Mouse (Mus musculus) granulocyte monocyte progenitor cell, adult 5-6 weeks (primary cell): Measurements from ENCODE around the gene Phf11d. TPM values are rescaled to one million over a fixed set of nuclear protein-coding genes. Genes with fewer than 3 reads are reported as not detected.
A peak's percentile ranks its signal among the peaks of the same experiment; 100 is the strongest.
"Not testable (repeated sequence)": the region's sequence is repeated elsewhere in the genome, so short reads cannot be mapped to it uniquely, and the experiment has no call there.

Source experiments
- ATAC-seq: replicated peaks from 2 replicates; pipeline ENCODE4 v1.8.0; 2016; ENCODE audit warnings: mild to moderate bottlenecking, moderate TSS enrichment, inconsistent platforms; ENCODE audit not compliant: poor library complexity, severe bottlenecking
- total RNA-seq, 2 experiments: library from RNA; stranded (forward) in 1 of 2; stranded (reverse) in 1 of 2; fragments of 200-712, 200-1000 nt in 1 of 2; fragments of >200 nt in 1 of 2; fragmentation: Nextera tagmentation in 1 of 2; gene quantifications; 2 replicates each; pipeline ENCODE4 v1.2.3; 2014 to 2017

The Phf11d gene
- total RNA-seq (2014; fragmentation: Nextera tagmentation) = not detected in 2 replicates
- 0.93 and 1.4 TPM in 2 replicates for total RNA-seq (2017)

GRCm38 (mm10) chr14:59365244-59365644 lies at the start of gene Phf11d:
Gene Phf11d (minus strand): TSS chr14:59365470.
- ATAC-seq = peak; percentile 71

- not testable (repeated sequence) for ATAC-seq
Observed at GRCm38 (mm10) chr14:59414979-59415378, 49.7 kb upstream of the Phf11d start.

GRCm38 (mm10) chr14:59396999-59397398 lies 31.7 kb upstream of the Phf11d start:
- ATAC-seq = peak; percentile 98

GRCm38 (mm10) chr14:59395281-59395680 lies 30.0 kb upstream of the Phf11d start, which contains the start of gene Phf11c:
Gene Phf11c (minus strand): TSS chr14:59395381.
- ATAC-seq = no peak

GRCm38 (mm10) chr14:59390181-59390580 lies 24.9 kb upstream of the Phf11d start:
- not testable (repeated sequence) for ATAC-seq

- no peak for ATAC-seq
Observed at GRCm38 (mm10) chr14:59389532-59389931, 24.3 kb upstream of the Phf11d start.

GRCm38 (mm10) chr14:59370348-59371068 lies 5.2 kb upstream of the Phf11d start:
- no peak for ATAC-seq

GRCm38 (mm10) chr14:59366386-59367105 lies 1.3 kb upstream of the Phf11d start:
- no peak for ATAC-seq

- peak; percentile 93 for ATAC-seq
Observed at GRCm38 (mm10) chr14:59341189-59341588, 24.1 kb downstream of the Phf11d start, which contains the start of gene Phf11b. Gene Phf11b (minus strand): TSS chr14:59341351.

GRCm38 (mm10) chr14:59339541-59339940 lies 25.7 kb downstream of the Phf11d start:
- no peak for ATAC-seq

GRCm38 (mm10) chr14:59336056-59336455 lies 29.2 kb downstream of the Phf11d start:
- not testable (repeated sequence) for ATAC-seq

- ATAC-seq = peak; percentile 40; the same call in 1 of the 2 replicates
Observed at GRCm38 (mm10) chr14:59330499-59330898, 34.8 kb downstream of the Phf11d start.

- ATAC-seq = not testable (repeated sequence)
Observed at GRCm38 (mm10) chr14:59319970-59320369, 45.3 kb downstream of the Phf11d start.

GRCm38 (mm10) chr14:59319036-59319435 lies 46.2 kb downstream of the Phf11d start:
- not testable (repeated sequence) for ATAC-seq

Other genes with a start within 250 kb of the Phf11d start
- gene 1700129C05Rik, start 222.6 kb downstream of the Phf11d start, total RNA-seq (2014; fragmentation: Nextera tagmentation) = not detected in 2 replicates
- gene 1700129C05Rik, start 222.6 kb downstream of the Phf11d start, total RNA-seq (2017) = not detected in 2 replicates
- gene Gm5142, start 186.7 kb downstream of the Phf11d start, total RNA-seq (2014; fragmentation: Nextera tagmentation) = not detected in 2 replicates
- not detected in 2 replicates for gene Gm5142, start 186.7 kb downstream of the Phf11d start, total RNA-seq (2017)
- 26.3 and 29.8 TPM in 2 replicates for gene Rcbtb1, start 164.3 kb downstream of the Phf11d start, total RNA-seq (2014; fragmentation: Nextera tagmentation)
- 7.7 and 12.2 TPM in 2 replicates for gene Rcbtb1, start 164.3 kb downstream of the Phf11d start, total RNA-seq (2017)
- gene Gm6904, start 105.3 kb downstream of the Phf11d start, total RNA-seq (2014; fragmentation: Nextera tagmentation) = not detected in 2 replicates
- not detected in 2 replicates for gene Gm6904, start 105.3 kb downstream of the Phf11d start, total RNA-seq (2017)
- not detected in 2 replicates for gene Phf11a, start 67.9 kb downstream of the Phf11d start, total RNA-seq (2014; fragmentation: Nextera tagmentation)
- not detected in 2 replicates for gene Phf11a, start 67.9 kb downstream of the Phf11d start, total RNA-seq (2017)
- gene Phf11b, start 24.1 kb downstream of the Phf11d start, total RNA-seq (2014; fragmentation: Nextera tagmentation) = 1.2 TPM in 1 of 2 replicates, not detected in the other
- gene Phf11b, start 24.1 kb downstream of the Phf11d start, total RNA-seq (2017) = 1.8 and 4.2 TPM in 2 replicates
- 2.4 and 2.6 TPM in 2 replicates for gene Phf11c, start 29.9 kb upstream of the Phf11d start, total RNA-seq (2014; fragmentation: Nextera tagmentation)
- 1.1 and 1.6 TPM in 2 replicates for gene Phf11c, start 29.9 kb upstream of the Phf11d start, total RNA-seq (2017)
- 17.0 and 17.3 TPM in 2 replicates for gene Setdb2, start 75.4 kb upstream of the Phf11d start, total RNA-seq (2014; fragmentation: Nextera tagmentation)
- 26.6 and 28.9 TPM in 2 replicates for gene Setdb2, start 75.4 kb upstream of the Phf11d start, total RNA-seq (2017)
- 32.5 and 42.4 TPM in 2 replicates for gene Cab39l, start 75.5 kb upstream of the Phf11d start, total RNA-seq (2014; fragmentation: Nextera tagmentation)
- 31.0 and 43.0 TPM in 2 replicates for gene Cab39l, start 75.5 kb upstream of the Phf11d start, total RNA-seq (2017)
- gene Cdadc1, start 232.5 kb upstream of the Phf11d start, total RNA-seq (2014; fragmentation: Nextera tagmentation) = 42.4 and 43.6 TPM in 2 replicates
- gene Cdadc1, start 232.5 kb upstream of the Phf11d start, total RNA-seq (2017) = 27.7 and 33.7 TPM in 2 replicates